Mouse (Mus musculus) stomach, embryonic 16.5 days (tissue): Measurements from ENCODE around the gene Cep295nl. TPM values are rescaled to one million over a fixed set of nuclear protein-coding genes. Genes with fewer than 3 reads are reported as not detected.
A peak's percentile ranks its signal among the peaks of the same experiment; 100 is the strongest.

Experiments
- ATAC-seq: fragments of 200-750 bp; cut with Nextera tagmentation; 2 replicates; pipeline ENCODE4 v1.8.0; 2017; ENCODE audit warnings: moderate number of reproducible peaks, moderate TSS enrichment; ENCODE audit not compliant: insufficient read depth, low FRiP score
- H3K27ac ChIP-seq: fragments of 300-500 bp; sonication (generic); 2 replicates; pipeline ENCODE4 v1.5.1; 2014; ENCODE audit warnings: low read length
- H3K27me3 ChIP-seq: fragments of 300-500 bp; sonication (generic); 2 replicates; pipeline ENCODE4 v1.6.1; 2014; ENCODE audit warnings: low read length, control low read depth, mixed read lengths; ENCODE audit not compliant: control insufficient read depth, insufficient read depth
- H3K36me3 ChIP-seq: fragments of 300-500 bp; sonication (generic); 2 replicates; pipeline ENCODE4 v1.6.1; 2014; ENCODE audit warnings: low read length; ENCODE audit not compliant: control insufficient read depth, insufficient read depth
- H3K4me1 ChIP-seq: fragments of 300-500 bp; sonication (generic); 2 replicates; pipeline ENCODE4 v1.6.1; 2014; ENCODE audit warnings: low read length, control low read depth, mixed read lengths; ENCODE audit not compliant: control insufficient read depth, insufficient read depth
- H3K4me2 ChIP-seq: fragments of 300-500 bp; sonication (generic); 2 replicates; pipeline ENCODE4 v1.6.1; 2014; ENCODE audit warnings: low read depth, low read length, mixed read lengths
- H3K4me3 ChIP-seq: fragments of 300-500 bp; sonication (generic); replicated peaks from 2 replicates; pipeline ENCODE4 v1.5.1; 2014; ENCODE audit warnings: mild to moderate bottlenecking, low read length
- H3K9ac ChIP-seq: fragments of 300-500 bp; sonication (generic); 2 replicates; pipeline ENCODE4 v1.6.1; 2014; ENCODE audit warnings: low read length
- H3K9me3 ChIP-seq: fragments of 300-500 bp; sonication (generic); replicated peaks from 2 replicates; pipeline ENCODE4 v1.6.1; 2016; ENCODE audit warnings: low read length, control low read depth; ENCODE audit not compliant: control insufficient read depth
- WGBS: fragments of 180-500 bp; shearing (Covaris S2); extraction: QIAGEN DNeasy Blood & Tissue Kit; methylation state at CpG from one replicate; pipeline ENCODE4 v1.1.7; 2014; 5-methylcytosine and 5-hydroxymethylcytosine counted together
- polyA plus RNA-seq: library from polyadenylated mRNA; unstranded; fragments of >200 nt; fragmentation: Nextera tagmentation; extraction: Ambion mirVana; gene quantifications from 2 replicates; pipeline ENCODE4 v1.2.1, GENCODE M21; 2015

Gene Cep295nl
- polyA plus RNA-seq, 1 experiment from 2014 or later, result 0.36 TPM

DNA sequence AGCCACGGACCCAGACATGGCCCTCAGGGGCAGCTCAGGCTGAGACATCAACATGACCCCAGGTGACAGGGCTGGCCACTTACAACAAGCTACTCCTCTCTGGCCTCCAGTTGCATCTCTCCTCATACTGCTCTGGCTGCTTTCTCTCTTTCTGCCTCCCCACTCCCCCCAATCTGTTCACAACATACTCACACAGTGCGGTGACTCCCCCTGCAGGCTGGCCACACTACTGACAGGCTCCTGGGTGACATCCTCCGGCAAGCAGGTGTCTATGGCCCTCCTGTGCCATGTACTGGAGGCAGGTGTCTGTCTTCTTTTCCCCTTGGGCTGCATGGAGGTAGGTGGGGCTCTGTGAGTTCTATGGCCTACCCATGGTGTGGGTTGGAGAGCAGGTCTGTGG lies 44.3 kb downstream of the Cep295nl start:
- WGBS, result 81% methylated on average over 3 of the region's 3 CpGs
- ATAC-seq, result no peak
- Histone ChIP-seq H3K4me3 (no peak overlapping the region), H3K4me1 (no peaks in the 10 kb centered on the region), H3K9ac (no peak overlapping the region), H3K4me2 (no peak overlapping the region), H3K27ac (no peak overlapping the region), H3K9me3 (no peaks in the 10 kb centered on the region), H3K36me3 (no peaks in the 10 kb centered on the region), H3K27me3 (no peaks in the 10 kb centered on the region)

DNA sequence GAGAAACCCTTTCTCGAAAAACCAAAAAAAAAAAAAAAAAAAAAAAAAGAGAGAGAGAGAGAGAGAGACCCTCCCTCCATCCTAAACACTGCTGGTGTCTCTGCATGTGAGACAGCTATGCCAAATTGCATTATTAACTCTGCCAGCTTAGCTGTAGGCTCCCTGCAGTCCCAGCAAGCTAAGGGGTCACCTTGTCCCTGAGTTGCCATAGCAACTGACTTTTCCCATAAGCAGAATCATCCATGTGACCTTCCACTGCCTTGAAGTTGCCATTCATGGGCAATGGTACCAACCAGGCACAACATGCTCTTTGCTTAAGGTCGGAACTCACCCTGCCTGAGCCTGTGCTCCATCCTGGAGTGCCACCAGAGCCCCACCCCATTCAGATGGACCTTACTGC lies 47.3 kb downstream of the Cep295nl start:
- H3K27me3 ChIP-seq, result no peaks in the 10 kb centered on the region
- H3K4me2 ChIP-seq, result no peak overlapping the region
- H3K27ac ChIP-seq, result no peak overlapping the region
- no peak for ATAC-seq
- no peak overlapping the region for H3K9ac ChIP-seq
- H3K9me3 ChIP-seq, result no peaks in the 10 kb centered on the region
- no peak overlapping the region for H3K4me3 ChIP-seq
- H3K4me1 ChIP-seq, result no peaks in the 10 kb centered on the region
- no peaks in the 10 kb centered on the region for H3K36me3 ChIP-seq
- WGBS, result 65% methylated on average over 2 of the region's 2 CpGs

DNA sequence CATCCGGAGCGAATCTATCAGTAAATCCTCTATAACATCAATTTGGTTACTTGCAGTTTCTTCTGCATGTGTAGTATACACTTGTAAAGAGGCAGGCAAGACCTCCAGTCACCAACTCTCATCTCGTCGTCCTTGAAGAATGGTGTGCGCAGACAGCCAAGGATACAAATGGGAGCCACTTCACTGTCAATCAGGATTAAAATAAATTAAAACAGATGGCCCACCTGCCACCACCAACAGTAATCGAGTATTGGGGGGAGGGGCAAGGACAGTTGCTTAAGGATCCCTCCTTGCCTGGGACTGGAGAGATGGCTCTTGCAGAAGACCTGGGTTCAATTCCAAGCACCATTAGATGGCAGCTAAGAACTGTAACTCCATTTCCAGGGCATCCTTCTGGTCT lies 49.6 kb downstream of the Cep295nl start:
- WGBS, result 67% methylated on average over 6 of the region's 6 CpGs
- H3K4me1 ChIP-seq, result peaks cover 9% of the 10 kb centered on the region
- ATAC-seq, result no peak
- no peak overlapping the region for H3K27ac ChIP-seq
- no peak overlapping the region for H3K9ac ChIP-seq
- no peaks in the 10 kb centered on the region for H3K9me3 ChIP-seq
- no peak overlapping the region for H3K4me3 ChIP-seq
- H3K27me3 ChIP-seq, result no peaks in the 10 kb centered on the region
- H3K36me3 ChIP-seq, result no peaks in the 10 kb centered on the region
- no peak overlapping the region for H3K4me2 ChIP-seq

DNA sequence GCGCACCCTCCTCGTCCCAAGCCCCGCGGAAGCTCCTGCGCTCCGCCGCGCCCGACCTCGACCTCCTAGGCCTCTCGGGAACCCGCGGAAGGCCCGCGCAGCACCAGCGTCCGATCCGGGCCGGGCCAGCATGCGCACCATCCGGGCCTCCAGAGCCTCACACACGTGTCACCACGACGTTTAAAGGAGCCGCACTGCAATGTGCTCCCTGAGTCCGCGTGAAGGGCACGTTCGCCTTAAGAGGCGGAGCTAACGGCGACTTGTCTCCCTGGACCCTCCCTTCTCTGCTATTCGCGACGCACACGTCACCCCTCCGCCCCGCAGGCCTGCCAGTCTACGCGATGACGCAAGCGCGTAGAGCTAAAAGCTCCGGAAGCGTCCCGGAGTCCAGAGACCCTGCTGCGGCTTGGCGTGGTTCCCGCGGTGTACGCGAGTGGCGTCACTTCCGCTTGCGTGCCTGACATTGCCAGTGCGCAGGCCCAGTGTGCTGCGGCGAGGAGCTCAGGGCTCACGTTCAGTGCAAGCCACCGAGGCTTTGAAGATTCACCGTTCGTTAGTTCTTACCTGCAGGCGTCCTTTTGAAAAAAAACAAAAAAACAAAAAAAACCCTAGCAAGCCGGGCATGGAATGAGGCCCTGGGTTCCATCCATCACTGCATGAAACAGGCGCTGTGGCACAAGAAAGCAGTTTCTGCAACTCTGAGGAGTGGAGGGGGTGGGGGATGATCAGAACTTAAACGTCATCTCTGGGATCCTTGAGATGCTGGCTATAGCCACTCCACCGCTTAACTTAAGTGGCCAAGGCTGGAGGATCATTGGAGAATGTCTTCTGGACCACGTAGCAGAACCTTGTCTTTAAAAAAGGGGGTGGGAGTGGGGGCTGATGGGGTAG lies 52.1 kb downstream of the Cep295nl start, which contains the start of gene Usp36:
Gene Usp36, minus strand, starts transcription at position 246 of the 891 bp plus-strand sequence.
- Histone ChIP-seq H3K4me1 (peaks cover 15% of the 10 kb centered on the region), H3K4me3 (peak within 1 kb of the TSS; percentile 77), H3K27me3 (no peaks in the 10 kb centered on the region), H3K4me2 (peak within 1 kb of the TSS; percentile 91), H3K9me3 (no peaks in the 10 kb centered on the region), H3K9ac (peak within 1 kb of the TSS; percentile 86), H3K36me3 (peaks cover 7% of the 10 kb centered on the region), H3K27ac (peak within 1 kb of the TSS; percentile 90)
- WGBS, result under 1% methylated on average over 68 of the region's 68 CpGs
- ATAC-seq, result peak; percentile 99

DNA sequence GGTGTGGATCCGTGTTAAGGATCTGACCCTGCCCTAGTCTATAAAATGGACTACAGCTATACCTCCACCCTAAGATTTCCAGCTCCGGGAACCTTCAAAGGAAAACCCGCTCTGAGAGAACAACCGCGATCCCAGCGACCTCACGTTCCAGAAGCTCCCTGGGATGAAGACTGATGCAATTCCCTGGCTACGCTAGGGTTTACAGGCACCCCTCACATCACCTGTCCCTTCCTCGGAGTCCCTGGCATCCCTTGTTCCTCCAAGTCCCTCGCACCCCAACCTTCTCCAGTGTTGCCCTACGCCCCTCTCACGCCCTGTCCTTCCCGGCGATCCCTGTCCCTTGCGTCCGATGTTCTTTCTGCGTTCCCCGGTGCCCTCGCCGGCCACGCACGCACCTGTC lies 52.7 kb downstream of the Cep295nl start:
- WGBS, result under 1% methylated on average over 22 of the region's 22 CpGs
- peaks cover 13% of the 10 kb centered on the region for H3K36me3 ChIP-seq
- H3K27ac ChIP-seq, result peak overlapping the region; percentile 81
- peak; percentile 0; the same call in 1 of the 2 replicates for ATAC-seq
- peak overlapping the region; percentile 91 for H3K4me2 ChIP-seq
- no peaks in the 10 kb centered on the region for H3K27me3 ChIP-seq
- peak overlapping the region; percentile 77 for H3K4me3 ChIP-seq
- peak overlapping the region; percentile 86 for H3K9ac ChIP-seq
- H3K9me3 ChIP-seq, result no peaks in the 10 kb centered on the region
- H3K4me1 ChIP-seq, result peaks cover 15% of the 10 kb centered on the region

DNA sequence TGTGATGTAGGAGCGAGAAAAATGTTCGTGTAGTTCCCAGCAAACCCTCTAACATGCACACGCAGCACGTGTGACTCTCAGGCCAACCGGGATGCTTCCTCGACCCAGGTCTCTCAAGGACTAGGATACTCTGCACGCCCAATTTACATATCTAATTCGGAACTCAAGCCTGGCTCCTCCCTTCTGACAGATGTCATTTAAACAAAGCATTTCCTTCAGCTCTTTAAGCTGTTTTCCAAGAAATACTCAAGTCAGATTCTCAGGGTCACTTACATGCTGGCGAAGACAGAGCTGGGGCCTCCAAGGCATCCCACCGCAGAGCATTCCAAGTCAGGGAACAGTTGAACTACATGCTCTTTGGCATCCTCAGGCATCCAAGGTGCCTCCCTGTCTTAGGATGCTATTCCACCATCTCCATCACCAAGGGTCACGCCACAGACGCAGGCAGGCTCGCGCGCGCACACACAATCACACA lies 53.2 kb downstream of the Cep295nl start:
- peak overlapping the region; percentile 81; the same call in 1 of the 2 replicates for H3K27ac ChIP-seq
- H3K27me3 ChIP-seq, result no peaks in the 10 kb centered on the region
- no peak for ATAC-seq
- WGBS, result under 1% methylated on average over 16 of the region's 16 CpGs
- H3K9me3 ChIP-seq, result no peaks in the 10 kb centered on the region
- H3K4me1 ChIP-seq, result peaks cover 15% of the 10 kb centered on the region
- peak overlapping the region; percentile 91 for H3K4me2 ChIP-seq
- H3K9ac ChIP-seq, result peak overlapping the region; percentile 86
- H3K4me3 ChIP-seq, result peak overlapping the region; percentile 77
- H3K36me3 ChIP-seq, result peaks cover 13% of the 10 kb centered on the region

DNA sequence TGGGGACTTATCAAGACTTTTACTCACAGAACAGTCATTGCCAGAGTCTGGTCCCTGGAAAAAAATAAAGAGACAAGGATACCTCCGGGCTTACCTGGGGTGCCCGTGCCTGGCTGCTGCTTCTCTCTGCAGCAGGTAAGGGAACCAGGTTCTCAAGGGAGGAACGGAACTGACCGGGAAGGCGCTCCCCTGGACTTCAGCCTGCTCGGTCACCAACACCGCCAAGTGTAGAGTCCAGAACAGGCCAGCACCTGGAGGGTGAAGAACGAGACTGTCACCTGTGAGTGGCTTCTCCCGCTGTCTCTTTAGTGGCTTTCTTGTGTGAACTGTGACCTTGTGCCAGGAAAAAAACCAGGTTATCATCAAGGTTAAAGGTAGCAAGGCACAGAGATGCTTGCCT lies 54.7 kb downstream of the Cep295nl start:
- H3K36me3 ChIP-seq, result peaks cover 20% of the 10 kb centered on the region
- H3K27ac ChIP-seq, result no peak overlapping the region
- no peak overlapping the region for H3K9ac ChIP-seq
- H3K4me2 ChIP-seq, result no peak overlapping the region
- H3K4me3 ChIP-seq, result no peak overlapping the region
- H3K9me3 ChIP-seq, result no peaks in the 10 kb centered on the region
- H3K27me3 ChIP-seq, result no peaks in the 10 kb centered on the region
- no peak for ATAC-seq
- peaks cover 15% of the 10 kb centered on the region for H3K4me1 ChIP-seq
- WGBS, result 92% methylated on average over 9 of the region's 9 CpGs

DNA sequence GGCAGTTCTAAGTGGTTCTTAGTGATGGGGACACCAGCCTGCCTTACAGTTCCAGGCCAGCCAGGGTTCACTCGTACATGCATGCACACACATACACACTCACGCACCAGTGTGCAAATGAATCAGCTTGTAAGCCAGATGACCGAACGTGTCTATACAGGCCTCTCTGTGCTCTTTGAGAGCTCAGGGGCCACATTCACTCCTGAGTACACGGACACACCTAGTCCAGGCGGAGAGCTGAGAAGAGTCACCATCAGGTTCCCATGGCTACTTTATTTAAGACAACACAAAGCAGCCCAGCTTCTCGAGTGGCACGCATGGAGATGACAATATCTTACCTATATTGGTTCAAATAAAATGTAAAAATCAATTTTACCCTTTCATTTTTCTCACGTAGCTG lies 55.9 kb downstream of the Cep295nl start:
- Histone ChIP-seq H3K4me3 (no peak overlapping the region), H3K9ac (no peak overlapping the region), H3K36me3 (peaks cover 22% of the 10 kb centered on the region), H3K9me3 (no peaks in the 10 kb centered on the region), H3K4me2 (no peak overlapping the region), H3K4me1 (peaks cover 15% of the 10 kb centered on the region), H3K27ac (peak overlapping the region; percentile 65; the same call in 1 of the 2 replicates), H3K27me3 (no peaks in the 10 kb centered on the region)
- 76% methylated on average over 9 of the region's 9 CpGs for WGBS
- ATAC-seq, result no peak

DNA sequence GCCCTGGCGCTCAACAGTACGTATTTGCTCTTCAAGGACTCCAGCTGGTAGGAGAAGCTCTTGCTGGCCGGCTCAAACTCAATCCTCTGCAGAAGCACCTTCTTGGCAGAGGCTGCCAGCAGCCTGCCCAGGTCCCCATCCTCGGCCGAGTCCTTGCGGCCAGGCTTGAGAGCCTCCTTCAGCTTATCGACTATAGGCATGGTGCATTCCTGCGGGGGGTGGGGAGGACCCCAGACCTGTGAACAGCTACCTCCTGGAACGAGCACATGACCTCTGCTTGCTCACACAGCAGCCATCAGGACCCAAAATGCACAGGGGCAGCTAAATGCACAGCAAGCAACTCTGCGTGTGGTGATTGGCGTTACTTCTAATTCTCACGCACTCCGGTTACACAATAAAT lies 56.5 kb downstream of the Cep295nl start:
- 89% methylated on average over 13 of the region's 13 CpGs for WGBS
- peak overlapping the region; percentile 65; the same call in 1 of the 2 replicates for H3K27ac ChIP-seq
- ATAC-seq, result no peak
- peaks cover 15% of the 10 kb centered on the region for H3K4me1 ChIP-seq
- peaks cover 22% of the 10 kb centered on the region for H3K36me3 ChIP-seq
- H3K9me3 ChIP-seq, result no peaks in the 10 kb centered on the region
- H3K4me3 ChIP-seq, result no peak overlapping the region
- no peaks in the 10 kb centered on the region for H3K27me3 ChIP-seq
- no peak overlapping the region for H3K9ac ChIP-seq
- no peak overlapping the region for H3K4me2 ChIP-seq
